Mouse (Mus musculus) liver, embryonic 12.5 days (tissue): ENCODE data around the gene Mreg. TPM values are rescaled to one million over a fixed set of nuclear protein-coding genes. Genes with fewer than 3 reads are reported as not detected.

Experiments used
- polyA plus RNA-seq: library from polyadenylated mRNA; unstranded; fragments of >200 nt; fragmentation: Nextera tagmentation; extraction: Ambion mirVana; gene quantifications from 2 replicates; pipeline ENCODE4 v1.2.1, GENCODE M21; 2016

Mreg gene
- polyA plus RNA-seq, 1 experiment from 2014 or later = 5.8 TPM

Other genes starting within 250 kb of the Mreg start
- gene Pecr, start 72.0 kb upstream of the Mreg start, polyA plus RNA-seq = 33.7 and 34.4 TPM in 2 replicates
- gene Tmem169, start 72.1 kb upstream of the Mreg start, polyA plus RNA-seq = 0.49 and 0.62 TPM in 2 replicates
- gene Xrcc5, start 95.1 kb upstream of the Mreg start, polyA plus RNA-seq = 25.7 and 27.9 TPM in 2 replicates